In genomic region chr10:91240856-91241610, GRCm38 (mm10) we compare ENCODE assay signal across 8 mouse cellular contexts. TPM values are rescaled to one million over a fixed set of nuclear protein-coding genes. Genes with fewer than 3 reads are reported as not detected.
DNase-seq lines count a peak whose midpoint lies in the region; ATAC-seq and TF ChIP-seq lines count a peak whose summit lies in the region.

No protein-coding gene starts in this region.

- no peak overlapping the region for H3K4me3 ChIP-seq in heart, adult 2 months
- no peak overlapping the region for H3K4me3 ChIP-seq in kidney, adult 2 months (ENCODE audit: insufficient read depth, low read depth, low read length)

- WGBS in heart, adult 2 months: 17% methylated on average over 10 of the region's 10 CpGs
- WGBS in kidney, adult 2 months: 34% methylated on average over 10 of the region's 10 CpGs

- intact Hi-C loops in heart, adult 2 months (cut with DNase I): loop anchor here (5.0 kb wide), 1 partner anchor 179 kb away; no protein-coding TSS in a partner anchor

- peak; percentile 32 for DNase-seq in 3134 (ENCODE audit: extremely low read depth, insufficient read length, low spot score)
- peak; percentile 75 for DNase-seq in adrenal gland, postnatal 14 days
- DNase-seq in heart, adult 2 months: peak; percentile 70 to 83
- peak; percentile 78 for DNase-seq in kidney, adult 2 months
- peak; percentile 90 for DNase-seq in lung, postnatal 36 days
- peak; percentile 47 for DNase-seq in testis, postnatal 14 days (ENCODE audit: low spot score)
- no peak for DNase-seq in frontal cortex, postnatal 14 days (ENCODE audit: low spot score in 2 of 2)

- no peak for TF ChIP-seq POLR2A in heart, adult 2 months (IDR thresholded peaks at IDR 0.05; ENCODE audit: insufficient read depth, low read depth, low read length)
- no peak for TF ChIP-seq POLR2A in kidney, adult 2 months (IDR thresholded peaks at IDR 0.05; ENCODE audit: low read depth, low read length)

- peaks cover 17% of the 10 kb centered on the region for H3K4me1 ChIP-seq in heart, adult 2 months (ENCODE audit: control insufficient read depth, insufficient read depth, low read length)
- peaks cover 3% of the 10 kb centered on the region; the same call in 1 of the 2 replicates for H3K4me1 ChIP-seq in kidney, adult 2 months (ENCODE audit: control insufficient read depth, insufficient read depth, low read length)

- no peaks in the 10 kb centered on the region for H3K27me3 ChIP-seq in heart, adult 2 months (ENCODE audit: control insufficient read depth, insufficient read depth, low read length)
- no peaks in the 10 kb centered on the region for H3K27me3 ChIP-seq in kidney, adult 2 months (replicated peaks; ENCODE audit: control insufficient read depth, insufficient read depth, low read length)

- no peaks in the 10 kb centered on the region for H3K79me2 ChIP-seq in heart, adult 2 months (replicated peaks; ENCODE audit: control insufficient read depth, insufficient read depth, low read length)

- no peak for ATAC-seq in megakaryocyte-erythroid progenitor cell, adult 5-6 weeks (replicated peaks; ENCODE audit: low FRiP score, low TSS enrichment, poor library complexity, severe bottlenecking)

- TF ChIP-seq EP300 in heart, adult 2 months (IDR thresholded peaks at IDR 0.05; ENCODE audit: insufficient read depth, low read depth, low read length): 0 out of 2 replicates have a peak, but pooled peaks have one; percentile 12

- H3K27ac ChIP-seq in heart, adult 2 months: peak overlapping the region; percentile 69
- peak overlapping the region; percentile 55; the same call in 1 of the 2 replicates for H3K27ac ChIP-seq in kidney, adult 2 months (ENCODE audit: insufficient read depth, low read depth, low read length)

- no peak for TF ChIP-seq CTCF in heart, adult 2 months (IDR thresholded peaks at IDR 0.05)
- no peak for TF ChIP-seq CTCF in kidney, adult 2 months (conservative IDR thresholded peaks at IDR 0.05; ENCODE audit: insufficient read depth, insufficient read length, low read depth, low read length)

- no peak overlapping the region; the same call in 1 of the 2 replicates for H3K9ac ChIP-seq in heart, adult 2 months (ENCODE audit: low read depth, low read length)

- peaks cover 7% of the 10 kb centered on the region for H3K36me3 ChIP-seq in heart, adult 2 months (ENCODE audit: control insufficient read depth, insufficient read depth, low read length)
- H3K36me3 ChIP-seq in kidney, adult 2 months (ENCODE audit: control insufficient read depth, insufficient read depth, low read length): no peaks in the 10 kb centered on the region

RNA-seq across cellular contexts. Expression of gene Tmpo, which starts 59.9 kb away (rescaled TPM):
- total RNA-seq in adrenal gland, postnatal 14 days (2021): 117 and 128 TPM in 2 replicates
- total RNA-seq in heart, adult 2 months (2021): 10 to 100 TPM; 39.8 to 40.1 TPM
- 13.9 and 26.2 TPM in 2 replicates for polyA plus RNA-seq in heart, adult 2 months (2012; rRNA removed)
- polyA plus RNA-seq in kidney, adult 2 months (2012; rRNA removed): 20.0 and 21.1 TPM in 2 replicates
- 267 and 268 TPM in 2 replicates for total RNA-seq in megakaryocyte-erythroid progenitor cell, adult 5-6 weeks (2014; fragmentation: Nextera tagmentation)
- 469 and 547 TPM in 2 replicates for total RNA-seq in megakaryocyte-erythroid progenitor cell, adult 5-6 weeks (2017)

Comparison
In these comparisons a context has a peak if more than half of its experiments do, and no peak if none do; other contexts are left out.
1. DNase-seq: peak in 3134 (single experiment), adrenal gland, postnatal 14 days (single experiment), heart, adult 2 months (2 of 2), kidney, adult 2 months (single experiment), lung, postnatal 36 days (single experiment) and testis, postnatal 14 days (single experiment); none in frontal cortex, postnatal 14 days (0 of 2).